Mouse (Mus musculus) embryo, embryonic 10 days (tissue): ENCODE data around the gene Sall2.
"Not testable (repeated sequence)": the region's sequence is repeated elsewhere in the genome, so short reads cannot be mapped to it uniquely, and the experiment has no call there.

Source experiments
- DNase-seq: peaks from one replicate; pipeline ENCODE4 v3.0.0-alpha.2; 2015; ENCODE audit warnings: low spot score

Gene Sall2

GRCm38 (mm10) chr14:52303517-52303916 lies 25.0 kb downstream of the Sall2 start:
- DNase-seq: not testable (repeated sequence)

- peak; percentile 39 for DNase-seq
These were observed 32.9 kb downstream of the Sall2 start for GRCm38 (mm10) chr14:52295558-52296264.

GRCm38 (mm10) chr14:52284191-52284590 lies 44.4 kb downstream of the Sall2 start:
- no peak for DNase-seq

- DNase-seq: no peak
These were observed 44.9 kb downstream of the Sall2 start for GRCm38 (mm10) chr14:52283629-52284028.

DNA sequence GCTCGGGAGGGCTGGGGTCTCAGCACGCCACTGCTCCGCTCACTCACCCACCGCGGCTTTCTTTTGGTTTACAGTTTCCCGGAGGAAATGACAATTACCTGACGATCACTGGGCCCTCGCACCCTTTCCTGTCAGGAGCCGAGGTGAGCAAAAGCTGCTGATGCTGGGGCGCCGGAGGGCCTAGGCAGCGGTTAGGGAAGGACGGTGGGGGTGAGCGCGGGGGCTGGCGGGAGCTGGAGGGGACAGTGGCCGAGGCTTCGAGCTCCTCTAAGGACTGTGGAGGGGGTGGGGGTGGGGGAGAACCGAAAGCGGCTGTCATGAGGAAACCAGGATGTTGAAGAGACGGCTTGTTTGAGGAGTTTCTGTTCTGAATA lies 48.8 kb downstream of the Sall2 start:
- DNase-seq: no peak

- peak; percentile 99 for DNase-seq
These were observed 49.4 kb downstream of the Sall2 start, which contains the start of the genes Tox4 and Rab2b for GRCm38 (mm10) chr14:52278932-52279746. Gene Tox4, plus strand, starts transcription at chr14:52279146. Gene Rab2b, minus strand, starts transcription at chr14:52279545.

DNA sequence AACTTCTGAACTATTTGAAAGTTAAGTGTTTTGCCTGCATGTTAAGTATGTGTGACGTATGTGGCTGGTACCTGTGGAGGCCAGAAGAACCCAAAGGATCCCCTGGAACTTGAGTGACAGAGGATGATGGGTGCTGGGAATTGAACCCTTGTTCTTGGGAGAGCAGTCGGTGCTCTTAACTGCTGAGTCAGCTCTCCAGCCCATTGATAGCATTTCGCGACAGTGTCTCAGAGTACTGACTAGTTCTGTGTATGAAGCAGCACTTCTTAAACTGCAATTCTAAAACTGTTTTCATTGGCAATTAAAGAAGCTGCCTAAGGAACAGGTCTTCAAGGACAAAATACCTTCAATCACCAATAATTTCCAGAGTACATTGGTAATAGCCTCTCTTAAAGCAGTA lies 51.4 kb downstream of the Sall2 start:
- DNase-seq: no peak

DNA sequence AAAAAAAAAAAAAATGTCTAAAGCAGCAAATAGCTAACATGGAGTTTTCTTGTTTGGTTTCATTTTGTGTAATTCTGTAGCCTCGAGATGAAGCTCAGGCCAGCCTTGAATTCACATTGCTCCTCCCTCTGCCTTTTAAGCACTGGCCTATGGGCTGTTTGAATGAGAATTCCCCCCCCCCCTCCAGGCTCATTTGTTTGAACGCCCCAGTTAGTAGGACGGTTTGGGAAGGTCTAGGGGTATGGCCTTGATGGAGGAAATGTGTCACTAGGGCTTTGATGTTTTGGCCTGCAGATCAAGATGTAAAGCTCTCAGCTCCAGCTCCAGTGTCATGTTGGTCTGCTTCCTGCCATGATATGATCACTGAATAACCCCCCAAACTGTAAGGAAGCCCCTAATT lies 55.8 kb downstream of the Sall2 start:
- no peak for DNase-seq
